Mouse (Mus musculus) G1E (cell line): Measurements from ENCODE around the gene Mkln1. TPM values are rescaled to one million over a fixed set of nuclear protein-coding genes. Genes with fewer than 3 reads are reported as not detected.

Experiments
- ATAC-seq: 2 replicates; pipeline ENCODE4 v1.8.0; 2016; ENCODE audit warnings: mild to moderate bottlenecking; ENCODE audit not compliant: insufficient number of reproducible peaks, poor library complexity, low FRiP score, severe bottlenecking; ENCODE audit errors: extremely low read depth
- DNase-seq: peaks from one replicate; pipeline ENCODE4 v3.0.0; 2012; ENCODE audit warnings: low spot score
- H3K27me3 ChIP-seq: 2 replicates; pipeline ENCODE4 v1.6.1; 2012; ENCODE audit warnings: mild to moderate bottlenecking, low read length, inconsistent platforms; ENCODE audit not compliant: insufficient read depth
- H3K36me3 ChIP-seq: replicated peaks from 2 replicates; pipeline ENCODE3; 2012; ENCODE audit warnings: mild to moderate bottlenecking, inconsistent platforms
- H3K4me1 ChIP-seq: 2 replicates; pipeline ENCODE4 v1.6.1; 2012; ENCODE audit warnings: low read depth, low read length, inconsistent platforms, mixed read lengths; ENCODE audit not compliant: insufficient read depth
- H3K4me3 ChIP-seq: 2 replicates; pipeline ENCODE4 v1.5.1; 2012; ENCODE audit warnings: low read depth, mild to moderate bottlenecking, inconsistent platforms, low read length, moderate library complexity, mixed read lengths
- H3K9me3 ChIP-seq: replicated peaks from 2 replicates; pipeline ENCODE4 v1.6.1; 2012; ENCODE audit warnings: inconsistent platforms
- CTCF ChIP-seq: IDR thresholded peaks from 2 replicates; pipeline ENCODE4 v1.5.1; 2012; ENCODE audit warnings: low read depth, low read length, inconsistent platforms, mixed read lengths
- GATA1 ChIP-seq: IDR thresholded peaks from 2 replicates; pipeline ENCODE4 v1.6.1; 2012; ENCODE audit warnings: borderline replicate concordance, low read length, inconsistent platforms, mixed read lengths
- GATA2 ChIP-seq: IDR thresholded peaks from 2 replicates; pipeline ENCODE4 v1.6.1; 2012; ENCODE audit warnings: low read depth, low read length, inconsistent platforms, borderline replicate concordance
- POLR2AphosphoS5 ChIP-seq: IDR thresholded peaks from 2 replicates; pipeline ENCODE4 v1.6.1; 2012; ENCODE audit warnings: low read depth, low read length, inconsistent platforms; ENCODE audit not compliant: insufficient replicate concordance
- TAL1 ChIP-seq: conservative IDR thresholded peaks from 2 replicates; pipeline ENCODE4 v1.6.1; 2012; ENCODE audit warnings: low read depth, low read length, inconsistent platforms, mixed read lengths
- polyA plus RNA-seq: library from polyadenylated mRNA; stranded (reverse); fragments of >175 nt; gene quantifications from 2 replicates; pipeline ENCODE4 v1.2.3, GENCODE M21; 2012
- total RNA-seq, 2 experiments: library from RNA; stranded (forward) in 1 of 2; stranded (reverse) in 1 of 2; fragments of 200-1000 nt in 1 of 2; fragments of >200 nt in 1 of 2; fragmentation: Nextera tagmentation in 1 of 2; gene quantifications; 2 replicates each; pipeline ENCODE4 v1.2.3; 2014 to 2017

The Mkln1 gene
- total and polyA plus RNA-seq, 3 experiments = 79.5 to 182 (median 122) TPM

DNA sequence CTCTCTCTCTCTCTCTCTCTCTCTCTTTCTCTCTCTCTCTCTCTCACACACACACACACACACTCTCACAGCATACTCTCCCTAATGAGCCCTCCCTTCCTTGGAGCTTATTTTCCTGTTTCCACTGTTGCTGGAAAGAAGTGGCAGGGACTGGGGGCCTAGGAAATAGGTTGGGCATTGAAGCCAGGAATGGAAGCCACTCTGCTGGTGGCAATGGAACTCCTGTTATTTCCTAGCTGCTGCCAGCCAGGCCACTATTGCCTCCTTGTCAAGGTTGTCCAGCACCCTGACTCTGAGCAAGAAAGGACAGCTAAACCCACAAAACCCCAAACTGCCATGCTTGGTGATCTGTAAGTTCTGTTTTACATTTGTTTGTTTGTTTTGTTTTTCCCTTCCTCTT is 15.0 kb downstream of the Mkln1 start:
- peaks cover 34% of the 10 kb centered on the region for H3K4me1 ChIP-seq
- no peaks in the 10 kb centered on the region for H3K27me3 ChIP-seq
- no peaks in the 10 kb centered on the region for H3K9me3 ChIP-seq
- no peak overlapping the region for H3K4me3 ChIP-seq
- peaks cover 14% of the 10 kb centered on the region for H3K36me3 ChIP-seq
- TF ChIP-seq CTCF = no peak
- no peak for TF ChIP-seq TAL1
- TF ChIP-seq GATA2 = no peak
- TF ChIP-seq GATA1 = no peak
- TF ChIP-seq POLR2AphosphoS5 = no peak
- DNase-seq = no peak
- ATAC-seq = no peak

DNA sequence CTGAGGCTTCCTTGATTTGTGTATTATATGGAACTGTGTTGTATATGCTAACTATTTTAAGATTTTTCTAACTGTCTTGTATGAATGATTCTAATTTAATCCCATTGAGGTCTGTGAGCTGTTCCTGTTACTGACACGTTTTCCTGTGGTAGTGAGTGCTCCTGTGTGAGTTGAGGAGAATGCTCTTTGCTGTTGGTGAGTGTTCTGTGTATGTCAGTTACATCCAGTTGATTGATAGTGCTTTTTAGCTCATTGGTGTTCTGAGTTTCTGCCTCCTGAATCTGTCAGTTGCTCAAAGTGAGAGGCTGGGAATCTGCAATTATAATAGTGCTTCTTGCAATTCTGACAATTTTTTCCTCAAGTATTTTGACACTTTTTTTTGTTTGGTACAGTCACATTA is 15.8 kb downstream of the Mkln1 start:
- Histone ChIP-seq H3K27me3 (no peaks in the 10 kb centered on the region), H3K36me3 (peaks cover 14% of the 10 kb centered on the region), H3K4me3 (no peak overlapping the region), H3K9me3 (no peaks in the 10 kb centered on the region), H3K4me1 (peaks cover 31% of the 10 kb centered on the region)
- ATAC-seq (no peak), DNase-seq (no peak)
- no peak for TF ChIP-seq CTCF
- TF ChIP-seq POLR2AphosphoS5 = no peak
- TF ChIP-seq TAL1 = no peak

DNA sequence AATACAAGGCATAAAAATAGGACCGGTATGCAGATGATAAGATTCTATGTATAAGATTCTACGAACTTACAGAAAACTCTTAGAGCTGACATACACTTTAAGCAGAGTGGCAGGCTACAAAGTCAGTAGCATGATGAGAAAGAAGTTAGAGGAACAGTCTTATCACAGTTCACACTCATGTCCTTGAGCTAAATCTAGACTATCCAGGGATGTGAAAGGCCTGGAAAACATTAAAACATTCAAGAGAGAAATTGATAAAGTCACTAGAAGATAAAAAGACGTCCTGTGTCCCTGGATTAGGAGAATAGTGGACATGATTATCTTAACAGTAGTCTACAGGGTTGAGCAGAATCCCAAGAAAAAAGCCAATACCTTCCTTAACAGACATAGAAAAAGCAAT is 26.9 kb downstream of the Mkln1 start:
- no peak for DNase-seq
- H3K27me3 ChIP-seq = no peaks in the 10 kb centered on the region
- no peak for TF ChIP-seq POLR2AphosphoS5
- TF ChIP-seq TAL1 = 0 out of 2 replicates have a peak, but pooled peaks have one; percentile 15
- TF ChIP-seq GATA2 = no peak
- H3K9me3 ChIP-seq = no peaks in the 10 kb centered on the region
- H3K4me3 ChIP-seq = no peak overlapping the region
- ATAC-seq = peak; percentile 22; the same call in 1 of the 2 replicates
- H3K4me1 ChIP-seq = peaks cover 10% of the 10 kb centered on the region; the same call in 1 of the 2 replicates
- peaks cover 48% of the 10 kb centered on the region for H3K36me3 ChIP-seq

DNA sequence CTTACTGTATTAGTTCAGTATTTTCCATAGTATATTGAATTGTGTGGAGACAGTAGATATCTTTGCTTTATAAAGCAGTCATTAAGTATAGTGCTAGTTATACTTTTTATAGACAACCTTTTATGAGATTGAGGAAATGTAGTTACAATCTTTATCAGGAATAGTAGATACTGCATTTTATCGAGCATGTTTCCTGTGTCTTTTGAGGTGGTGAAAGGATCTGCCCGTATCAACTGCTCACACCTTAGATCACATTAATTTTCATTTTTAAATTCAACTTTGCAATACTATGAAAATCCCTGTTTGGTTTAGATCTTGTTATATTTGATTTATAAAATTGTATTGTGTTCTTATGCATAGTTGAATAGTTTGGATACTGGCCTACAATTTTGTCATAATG is 38.7 kb downstream of the Mkln1 start:
- no peaks in the 10 kb centered on the region for H3K27me3 ChIP-seq
- TF ChIP-seq TAL1 = no peak
- no peak for TF ChIP-seq CTCF
- DNase-seq (no peak), ATAC-seq (no peak)
- H3K4me1 ChIP-seq = 0 out of 2 replicates have a peak, but pooled peaks cover 3% of the 10 kb centered on the region
- H3K4me3 ChIP-seq = no peak overlapping the region
- peaks cover 49% of the 10 kb centered on the region for H3K36me3 ChIP-seq
- H3K9me3 ChIP-seq = no peaks in the 10 kb centered on the region

DNA sequence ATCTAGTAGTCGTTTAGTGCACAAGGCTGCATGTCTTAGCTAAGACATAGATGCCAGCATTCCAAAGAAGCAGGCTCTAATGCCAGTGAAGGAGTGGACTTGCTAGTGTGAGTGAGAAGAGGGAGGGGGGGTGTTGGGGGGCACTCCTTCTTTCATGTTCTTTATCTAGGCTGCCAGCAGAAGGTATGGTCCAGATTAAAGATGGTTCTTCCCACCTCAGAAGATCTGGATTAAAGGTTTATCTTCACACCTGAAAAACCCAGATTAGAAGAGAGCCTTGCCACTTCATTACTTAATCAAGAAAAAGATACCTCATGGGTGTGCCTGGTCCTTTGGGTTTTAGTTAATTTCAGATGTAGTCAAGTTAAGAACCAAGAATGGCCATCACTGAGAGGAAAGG is 46.7 kb downstream of the Mkln1 start:
- DNase-seq (no peak), ATAC-seq (no peak)
- Histone ChIP-seq H3K36me3 (peaks cover 60% of the 10 kb centered on the region), H3K9me3 (no peaks in the 10 kb centered on the region), H3K27me3 (no peaks in the 10 kb centered on the region), H3K4me1 (no peaks in the 10 kb centered on the region), H3K4me3 (no peak overlapping the region)
- TF ChIP-seq GATA1 (no peak), GATA2 (no peak), POLR2AphosphoS5 (no peak), CTCF (no peak), TAL1 (no peak)

DNA sequence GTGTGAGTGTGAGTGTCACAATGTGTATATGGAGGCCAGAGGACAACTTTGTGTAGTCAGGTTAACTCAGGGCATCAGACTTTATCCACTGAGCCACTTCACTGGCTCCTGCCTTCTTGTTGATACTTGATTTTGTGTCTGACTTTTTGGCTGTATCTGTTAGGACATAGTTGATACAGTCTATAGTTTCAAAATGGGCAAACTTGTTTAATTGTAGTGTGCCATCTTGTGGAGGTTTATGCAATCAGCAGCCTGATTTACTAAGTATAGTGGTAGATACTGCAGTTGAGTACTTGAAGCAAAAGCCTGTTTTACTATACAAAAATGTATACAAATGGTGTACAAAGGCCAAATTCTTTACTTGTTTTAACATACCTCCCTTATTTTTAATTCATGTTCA is 55.2 kb downstream of the Mkln1 start:
- DNase-seq (no peak), ATAC-seq (no peak)
- H3K4me1 ChIP-seq = no peaks in the 10 kb centered on the region
- no peaks in the 10 kb centered on the region for H3K27me3 ChIP-seq
- H3K36me3 ChIP-seq = peaks cover 59% of the 10 kb centered on the region
- no peaks in the 10 kb centered on the region for H3K9me3 ChIP-seq
- TF ChIP-seq TAL1 (no peak), POLR2AphosphoS5 (no peak), CTCF (0 out of 2 replicates have a peak, but pooled peaks have one; percentile 10), GATA2 (no peak), GATA1 (no peak)
- no peak overlapping the region for H3K4me3 ChIP-seq

DNA sequence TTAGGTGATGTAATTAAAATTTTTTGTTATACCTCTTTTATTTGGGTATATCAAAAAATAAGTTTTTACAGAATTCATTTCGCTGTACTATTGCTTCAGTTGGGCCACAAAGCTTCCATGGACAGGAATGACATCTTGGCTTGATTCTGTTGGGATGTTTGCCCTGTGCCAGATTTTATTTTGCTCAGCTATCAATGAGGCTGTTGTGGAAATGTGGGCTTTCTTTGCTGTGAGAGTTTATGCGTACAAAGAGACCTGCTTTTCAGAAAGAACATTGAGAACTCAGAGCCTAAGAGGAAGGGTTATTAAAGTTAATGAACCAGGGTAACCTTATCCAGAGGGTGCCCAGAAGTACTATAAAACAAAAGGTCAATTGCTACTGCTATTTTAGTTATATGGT is 56.8 kb downstream of the Mkln1 start:
- no peaks in the 10 kb centered on the region for H3K9me3 ChIP-seq
- ATAC-seq = no peak
- no peak for DNase-seq
- H3K27me3 ChIP-seq = no peaks in the 10 kb centered on the region
- H3K4me1 ChIP-seq = no peaks in the 10 kb centered on the region
- TF ChIP-seq GATA1 = no peak
- TF ChIP-seq GATA2 = no peak
- no peak for TF ChIP-seq TAL1
- no peak for TF ChIP-seq POLR2AphosphoS5
- no peak for TF ChIP-seq CTCF
- no peak overlapping the region for H3K4me3 ChIP-seq
- peaks cover 58% of the 10 kb centered on the region for H3K36me3 ChIP-seq
